Mouse (Mus musculus): Measurements from ENCODE around the gene Egfl8. TPM values are rescaled to one million over a fixed set of nuclear protein-coding genes. Genes with fewer than 3 reads are reported as not detected.

Gene Egfl8
- polyA plus RNA-seq, 1 experiment from 2014 or later, result 12.3 TPM

DNA sequence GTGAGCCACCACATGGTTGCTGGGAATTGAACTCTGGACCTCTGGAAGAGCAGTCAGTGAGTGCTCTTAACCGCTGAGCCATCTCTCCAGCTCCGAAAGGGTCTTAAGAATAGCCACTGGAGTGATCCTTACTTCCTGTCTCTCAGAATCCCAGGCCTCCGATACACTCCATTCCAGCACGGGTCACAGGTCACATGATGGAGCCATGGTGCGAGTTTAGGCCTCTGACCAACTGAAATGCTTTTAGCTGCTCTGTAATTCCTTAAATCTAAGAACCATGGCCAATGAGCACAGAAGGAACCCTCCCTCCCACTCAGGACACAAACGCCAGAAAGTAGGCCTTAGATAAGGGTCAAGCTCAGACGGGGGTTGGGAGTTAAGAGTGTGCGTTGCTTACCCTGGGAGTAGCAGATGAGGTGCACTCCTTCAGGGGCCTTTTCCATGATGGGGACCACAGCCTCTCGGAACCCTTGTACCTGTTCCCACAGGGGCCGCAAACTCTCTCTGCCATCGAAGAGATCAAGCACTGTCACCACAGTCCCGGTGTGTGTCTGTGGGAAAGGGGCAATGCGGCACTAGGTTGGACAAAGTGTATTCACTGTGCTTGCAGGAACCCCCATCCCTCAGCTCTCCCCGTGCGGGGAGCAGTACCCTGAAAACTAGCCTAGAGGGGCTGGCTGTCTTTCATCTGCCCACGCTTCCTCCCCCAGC is 10.4 kb upstream of the Egfl8 start:
- whole genome bisulfite sequencing, result 53% methylated on average over 16 of the region's 16 CpGs
- Histone ChIP-seq H3K9me3 (replicated peaks) (no peaks in the 10 kb centered on the region), H3K27me3 (replicated peaks) (peaks cover 5% of the 10 kb centered on the region; the same call in 1 of the 2 replicates), H3K4me1 (peaks cover 52% of the 10 kb centered on the region), H3K36me3 (peaks cover 21% of the 10 kb centered on the region), H3K4me3 (replicated peaks) (peak overlapping the region; percentile 78), H3K9ac (replicated peaks) (peak overlapping the region; percentile 70), H3K4me2 (peak overlapping the region; percentile 90), H3K27ac (replicated peaks) (peak overlapping the region; percentile 93)
- no peak for ATAC-seq (ENCODE audit: low FRiP score)

DNA sequence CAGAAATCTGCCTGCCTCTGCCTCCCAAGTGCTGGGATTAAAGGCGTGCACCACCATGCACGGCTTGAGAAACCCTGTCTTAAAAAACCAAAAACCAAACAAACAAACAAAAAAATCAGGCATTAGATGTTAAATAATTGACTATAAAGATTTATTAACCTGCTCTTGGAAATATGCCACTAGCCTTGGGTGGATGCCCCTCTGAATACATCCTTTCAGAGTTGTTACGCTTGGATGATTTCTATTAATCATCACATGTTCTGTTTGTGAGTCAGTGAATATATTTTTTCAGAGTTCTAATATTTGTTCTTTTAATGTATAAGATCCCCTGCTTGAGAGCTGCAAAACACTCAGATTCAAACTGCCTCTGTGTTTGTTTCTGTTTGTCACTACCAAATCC is 9.2 kb upstream of the Egfl8 start:
- no peaks in the 10 kb centered on the region; the same call in 1 of the 2 replicates for H3K27me3 ChIP-seq (replicated peaks)
- no peak overlapping the region for H3K4me3 ChIP-seq (replicated peaks)
- no peak overlapping the region for H3K27ac ChIP-seq (replicated peaks)
- H3K4me1 ChIP-seq, result peaks cover 40% of the 10 kb centered on the region
- no peak overlapping the region for H3K4me2 ChIP-seq
- H3K9me3 ChIP-seq (replicated peaks), result no peaks in the 10 kb centered on the region
- H3K36me3 ChIP-seq, result peaks cover 27% of the 10 kb centered on the region
- WGBS, result 95% methylated on average over 3 of the region's 3 CpGs
- no peak for ATAC-seq (ENCODE audit: low FRiP score)
- H3K9ac ChIP-seq (replicated peaks), result no peak overlapping the region

DNA sequence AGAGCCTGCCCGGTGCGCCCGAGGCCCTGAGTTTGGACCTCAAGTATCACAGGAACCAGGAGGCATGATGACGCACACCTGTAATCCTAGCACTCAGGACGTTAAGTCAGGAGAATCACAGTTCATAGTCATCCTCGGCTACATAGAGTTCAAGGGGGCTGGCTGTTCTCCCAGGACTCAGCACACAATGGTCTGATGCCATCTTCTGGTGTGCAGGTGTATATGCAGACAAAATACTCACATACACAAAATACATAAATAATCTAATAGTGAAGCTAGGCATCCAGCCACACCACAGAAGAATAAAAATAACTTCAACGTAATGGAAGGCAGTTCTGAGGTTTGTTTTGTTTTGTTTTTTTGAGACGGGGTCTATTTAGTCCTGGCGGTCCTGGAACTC is 7.4 kb upstream of the Egfl8 start:
- Histone ChIP-seq H3K4me2 (no peak overlapping the region), H3K4me3 (replicated peaks) (no peak overlapping the region), H3K27me3 (replicated peaks) (no peaks in the 10 kb centered on the region), H3K4me1 (peaks cover 22% of the 10 kb centered on the region), H3K9ac (replicated peaks) (no peak overlapping the region), H3K27ac (replicated peaks) (no peak overlapping the region), H3K9me3 (replicated peaks) (no peaks in the 10 kb centered on the region), H3K36me3 (peaks cover 33% of the 10 kb centered on the region)
- ATAC-seq (ENCODE audit: low FRiP score), result no peak
- 87% methylated on average over 9 of the region's 9 CpGs for WGBS

GRCm38 (mm10) chr17:34621006-34621405 is 5.2 kb upstream of the Egfl8 start:
- no peaks in the 10 kb centered on the region for H3K9me3 ChIP-seq (replicated peaks)
- WGBS, result 74% methylated on average over 8 of the region's 8 CpGs
- peaks cover 9% of the 10 kb centered on the region for H3K4me1 ChIP-seq
- no peak overlapping the region for H3K4me2 ChIP-seq
- no peak for ATAC-seq (ENCODE audit: low FRiP score)
- H3K36me3 ChIP-seq, result peaks cover 48% of the 10 kb centered on the region
- no peaks in the 10 kb centered on the region for H3K27me3 ChIP-seq (replicated peaks)
- no peak overlapping the region for H3K9ac ChIP-seq (replicated peaks)
- no peak overlapping the region for H3K4me3 ChIP-seq (replicated peaks)
- H3K27ac ChIP-seq (replicated peaks), result no peak overlapping the region

GRCm38 (mm10) chr17:34618999-34619398 is 3.2 kb upstream of the Egfl8 start:
- no peak for ATAC-seq (ENCODE audit: low FRiP score)
- H3K36me3 ChIP-seq, result peaks cover 59% of the 10 kb centered on the region
- no peaks in the 10 kb centered on the region for H3K9me3 ChIP-seq (replicated peaks)
- H3K4me2 ChIP-seq, result no peak overlapping the region
- no peak overlapping the region for H3K9ac ChIP-seq (replicated peaks)
- no peak overlapping the region for H3K4me3 ChIP-seq (replicated peaks)
- no peak overlapping the region for H3K27ac ChIP-seq (replicated peaks)
- H3K4me1 ChIP-seq, result no peaks in the 10 kb centered on the region
- H3K27me3 ChIP-seq (replicated peaks), result no peaks in the 10 kb centered on the region
- WGBS, result 12% methylated on average over 6 of the region's 6 CpGs

GRCm38 (mm10) chr17:34613830-34614229 is 1.9 kb downstream of the Egfl8 start:
- Histone ChIP-seq H3K4me3 (replicated peaks) (no peak overlapping the region), H3K36me3 (peaks cover 65% of the 10 kb centered on the region), H3K27ac (replicated peaks) (no peak overlapping the region), H3K9ac (replicated peaks) (no peak overlapping the region), H3K27me3 (replicated peaks) (no peaks in the 10 kb centered on the region), H3K9me3 (replicated peaks) (no peaks in the 10 kb centered on the region), H3K4me2 (no peak overlapping the region), H3K4me1 (peaks cover 4% of the 10 kb centered on the region)
- ATAC-seq (ENCODE audit: low FRiP score), result no peak
- 86% methylated on average over 10 of the region's 10 CpGs for WGBS

GRCm38 (mm10) chr17:34613054-34613645 is 2.6 kb downstream of the Egfl8 start:
- no peak overlapping the region for H3K9ac ChIP-seq (replicated peaks)
- H3K9me3 ChIP-seq (replicated peaks), result no peaks in the 10 kb centered on the region
- no peak for ATAC-seq (ENCODE audit: low FRiP score)
- 91% methylated on average over 11 of the region's 11 CpGs for WGBS
- H3K36me3 ChIP-seq, result peaks cover 65% of the 10 kb centered on the region
- no peak overlapping the region for H3K4me3 ChIP-seq (replicated peaks)
- no peaks in the 10 kb centered on the region for H3K27me3 ChIP-seq (replicated peaks)
- H3K27ac ChIP-seq (replicated peaks), result no peak overlapping the region
- H3K4me2 ChIP-seq, result no peak overlapping the region
- peaks cover 11% of the 10 kb centered on the region for H3K4me1 ChIP-seq

DNA sequence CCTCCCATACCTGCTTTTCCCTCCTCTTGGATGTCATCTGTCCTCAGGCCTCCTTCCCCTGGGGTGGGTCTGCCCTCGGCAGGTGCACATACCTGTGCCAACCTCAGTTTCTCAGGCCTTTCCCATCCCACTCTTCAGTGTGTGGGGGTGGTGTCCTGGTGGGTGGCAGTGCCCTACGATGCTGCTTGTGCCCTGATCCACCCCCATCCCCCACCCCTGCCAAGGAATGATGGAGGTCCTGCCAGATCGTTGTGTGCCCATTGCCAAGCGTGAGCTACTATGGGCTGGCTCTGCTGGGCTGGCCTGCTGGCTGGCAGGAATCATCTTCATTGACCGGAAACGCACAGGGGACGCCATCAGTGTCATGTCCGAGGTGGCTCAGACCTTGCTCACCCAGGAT is 4.7 kb downstream of the Egfl8 start:
- no peak overlapping the region for H3K9ac ChIP-seq (replicated peaks)
- H3K4me3 ChIP-seq (replicated peaks), result no peak overlapping the region
- no peak overlapping the region for H3K4me2 ChIP-seq
- H3K9me3 ChIP-seq (replicated peaks), result no peaks in the 10 kb centered on the region
- H3K27me3 ChIP-seq (replicated peaks), result no peaks in the 10 kb centered on the region
- H3K36me3 ChIP-seq, result peaks cover 50% of the 10 kb centered on the region
- peaks cover 29% of the 10 kb centered on the region for H3K4me1 ChIP-seq
- ATAC-seq (ENCODE audit: low FRiP score), result no peak
- H3K27ac ChIP-seq (replicated peaks), result no peak overlapping the region
- 89% methylated on average over 8 of the region's 8 CpGs for WGBS

GRCm38 (mm10) chr17:34607997-34608396 is 7.8 kb downstream of the Egfl8 start:
- H3K9ac ChIP-seq (replicated peaks), result 0 out of 2 replicates have a peak overlapping the region, but pooled peaks have one; percentile 97
- H3K4me2 ChIP-seq, result peak overlapping the region; percentile 97; the same call in 1 of the 2 replicates
- H3K27ac ChIP-seq (replicated peaks), result no peak overlapping the region
- 80% methylated on average over 7 of the region's 7 CpGs for WGBS
- H3K4me3 ChIP-seq (replicated peaks), result no peak overlapping the region
- H3K36me3 ChIP-seq, result peaks cover 28% of the 10 kb centered on the region
- no peaks in the 10 kb centered on the region for H3K27me3 ChIP-seq (replicated peaks)
- H3K9me3 ChIP-seq (replicated peaks), result no peaks in the 10 kb centered on the region
- ATAC-seq (ENCODE audit: low FRiP score), result no peak
- H3K4me1 ChIP-seq, result peaks cover 41% of the 10 kb centered on the region

GRCm38 (mm10) chr17:34606186-34607039 is 9.4 kb downstream of the Egfl8 start:
- ATAC-seq (ENCODE audit: low FRiP score), result no peak
- 16% methylated on average over 32 of the region's 32 CpGs for WGBS
- Histone ChIP-seq H3K4me1 (peaks cover 51% of the 10 kb centered on the region), H3K27me3 (replicated peaks) (no peaks in the 10 kb centered on the region), H3K4me3 (replicated peaks) (peak overlapping the region; percentile 84), H3K9me3 (replicated peaks) (no peaks in the 10 kb centered on the region), H3K9ac (replicated peaks) (peak overlapping the region; percentile 97), H3K4me2 (peak overlapping the region; percentile 97), H3K27ac (replicated peaks) (peak overlapping the region; percentile 92), H3K36me3 (peaks cover 20% of the 10 kb centered on the region)

GRCm38 (mm10) chr17:34605609-34606008 is 10.2 kb downstream of the Egfl8 start:
- peak overlapping the region; percentile 92 for H3K27ac ChIP-seq (replicated peaks)
- H3K9ac ChIP-seq (replicated peaks), result peak overlapping the region; percentile 97
- peaks cover 51% of the 10 kb centered on the region for H3K4me1 ChIP-seq
- H3K27me3 ChIP-seq (replicated peaks), result no peaks in the 10 kb centered on the region
- H3K4me2 ChIP-seq, result peak overlapping the region; percentile 97
- peaks cover 15% of the 10 kb centered on the region for H3K36me3 ChIP-seq
- peak; percentile 40 for ATAC-seq (ENCODE audit: low FRiP score)
- peak overlapping the region; percentile 84 for H3K4me3 ChIP-seq (replicated peaks)
- H3K9me3 ChIP-seq (replicated peaks), result no peaks in the 10 kb centered on the region
- under 1% methylated on average over 22 of the region's 30 CpGs for WGBS

Data from neural tube, embryonic 15.5 days (tissue).